Mouse (Mus musculus) mouse embryonic stem cell (cell line): ENCODE measurements around the gene Atn1.

Experiments used
- in situ Hi-C, 2 experiments: fragments of 300-500 bp; cut with MboI; formaldehyde crosslinking; loops; 1 replicate in 1 of 2; 3 replicates in 1 of 2; pipeline ENCODE4 v1.14.3; 2019 to 2020; ENCODE audit warnings: low sequenced_read_pairs in 2 of 2, low pct_unique_long_range_greater_than_20kb in 1 of 2, mixed read lengths in 1 of 2; ENCODE audit not compliant: unreplicated experiment in 1 of 2

Atn1 gene

DNA sequence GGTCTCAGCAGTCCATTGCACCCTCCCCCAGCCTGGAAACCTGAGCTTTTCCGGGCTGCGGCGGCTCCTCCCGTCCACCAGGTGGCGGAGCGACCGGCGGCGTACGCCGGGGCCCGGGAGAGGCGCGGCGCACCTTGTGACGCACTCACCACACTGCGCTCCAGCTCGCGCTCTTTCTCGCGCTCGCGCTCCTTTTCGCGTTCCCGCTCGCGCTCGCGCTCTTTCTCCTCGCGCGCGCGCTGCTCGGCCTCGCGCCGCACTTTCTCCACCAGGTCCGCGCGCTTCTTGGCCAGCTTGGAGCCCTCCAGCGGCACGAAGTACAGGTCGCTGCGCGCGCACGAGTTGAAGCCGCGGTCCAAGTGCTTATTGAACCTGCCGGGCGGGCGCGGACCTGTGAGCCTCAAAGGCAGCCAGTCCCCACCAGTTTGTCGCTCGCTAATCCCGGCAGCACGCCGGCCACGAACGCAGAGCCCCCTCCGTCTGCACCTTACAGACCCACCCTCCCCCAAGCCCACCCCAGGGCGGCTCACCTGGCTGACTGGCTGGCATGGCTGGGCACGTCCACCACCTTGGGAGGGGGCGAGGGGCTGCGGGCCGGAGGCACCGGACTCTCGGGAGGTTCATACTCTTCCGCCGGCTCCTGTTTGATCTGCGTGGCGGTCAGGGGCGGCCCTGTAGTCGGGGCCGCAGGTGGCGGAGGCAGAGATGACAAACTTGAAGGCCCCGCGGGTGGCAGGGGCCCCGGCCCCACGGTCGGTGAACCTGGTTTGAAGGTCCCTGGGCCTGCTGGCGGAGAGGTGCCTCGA, 10.6 kb downstream of the Atn1 start:
- in situ Hi-C loops, result no loop called here

DNA sequence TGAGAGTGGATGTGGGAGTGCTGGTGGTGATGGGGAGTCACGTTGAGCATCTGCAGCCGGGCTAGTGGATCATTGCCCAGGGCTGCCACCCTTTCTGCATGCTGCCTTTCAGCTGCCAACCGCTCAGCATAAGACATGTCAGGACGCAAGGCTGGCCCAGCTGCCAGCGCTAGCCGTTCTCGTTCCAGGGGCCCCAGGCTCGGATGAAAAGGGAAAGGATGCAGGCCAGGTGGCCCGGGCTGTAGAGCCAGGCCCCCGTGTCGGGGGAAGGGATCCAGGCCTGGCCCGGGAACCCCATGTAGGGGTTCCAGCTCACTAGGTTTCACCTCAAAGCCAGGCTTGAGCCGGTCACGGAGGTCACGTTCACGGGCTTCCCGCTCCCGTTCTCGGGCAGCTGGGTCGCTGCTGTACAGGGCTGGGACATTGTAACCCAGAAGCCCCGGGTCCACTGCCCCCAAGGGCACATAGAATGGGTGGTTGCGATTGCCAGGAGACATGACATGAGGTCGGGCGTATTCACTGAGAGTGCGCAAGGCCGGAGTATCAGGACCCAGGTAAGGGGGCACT, 11.5 kb downstream of the Atn1 start:
- in situ Hi-C loops, result no loop called here

DNA sequence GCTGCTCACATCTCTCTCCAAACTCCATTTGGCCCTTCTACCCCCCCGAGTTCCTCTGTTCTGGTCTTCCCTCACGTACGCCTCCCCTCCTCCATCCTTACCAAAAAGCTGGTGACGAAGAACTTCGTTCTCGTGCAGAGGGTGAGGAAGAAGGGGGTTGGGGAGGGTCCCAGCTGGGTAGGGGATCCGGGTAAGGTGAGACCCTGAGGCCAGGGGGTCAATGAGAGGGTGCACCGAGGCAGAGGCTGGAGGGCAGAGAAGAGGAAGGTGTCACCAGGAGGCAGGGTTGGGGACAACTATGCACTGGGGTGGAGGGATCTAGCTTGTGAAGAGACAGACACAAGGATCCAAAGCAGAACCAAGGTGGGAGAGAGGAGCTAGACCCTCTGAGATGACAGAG, 12.7 kb downstream of the Atn1 start:
- in situ Hi-C loops, result no loop called here

DNA sequence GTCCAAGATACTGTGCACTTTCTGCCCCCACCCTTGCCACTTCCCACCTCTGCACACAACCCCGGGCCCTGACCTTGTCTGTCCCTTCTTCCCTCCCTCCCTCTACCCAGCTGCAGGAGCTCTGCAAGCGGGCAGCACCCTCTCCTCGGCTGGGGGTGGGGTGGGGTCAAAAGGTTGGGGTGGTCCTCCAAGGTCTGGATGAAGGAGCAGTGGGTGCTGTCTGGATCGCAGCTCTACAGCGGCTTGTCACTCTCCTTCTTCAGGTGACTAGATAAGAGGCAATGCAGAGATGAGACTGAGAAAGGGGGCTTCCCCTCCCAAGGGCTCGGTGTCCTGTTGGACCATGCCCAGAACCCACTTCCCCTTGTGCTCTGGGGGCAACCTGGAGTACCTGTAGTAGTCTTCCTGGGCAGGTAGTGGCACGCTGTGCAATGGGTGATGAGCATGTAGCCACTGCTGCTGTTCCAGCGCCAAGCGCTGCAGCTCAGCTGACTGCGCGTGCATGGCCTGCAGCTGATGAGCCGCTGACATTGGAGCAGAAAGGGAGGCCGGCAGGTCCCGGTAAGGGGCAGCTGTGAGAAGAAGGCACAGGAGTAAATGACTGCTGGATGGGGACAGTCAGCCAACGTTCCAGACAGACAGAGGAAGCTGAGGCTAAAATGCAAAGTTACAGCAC, 13.3 kb downstream of the Atn1 start:
- in situ Hi-C loops, result no loop called here

DNA sequence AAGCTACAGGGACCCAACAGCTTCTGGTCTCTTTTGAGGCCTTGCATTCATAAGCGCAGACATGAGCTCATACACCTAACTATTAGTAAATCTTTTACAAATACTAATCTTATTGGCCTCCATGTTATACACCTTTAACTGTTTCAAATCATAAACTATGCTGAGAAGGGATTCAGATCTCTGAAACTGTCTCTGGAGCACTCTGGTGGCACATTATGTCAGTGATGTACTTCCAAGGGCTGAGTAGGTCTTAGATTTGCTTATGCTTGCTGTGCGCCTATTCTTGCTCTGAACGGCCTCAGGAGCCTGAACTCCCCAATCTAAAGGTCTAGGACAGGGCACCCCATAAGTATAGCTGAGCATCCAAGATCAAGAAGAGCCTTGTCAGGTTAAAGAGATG, 14.5 kb downstream of the Atn1 start:
- in situ Hi-C loops, result no loop called here

DNA sequence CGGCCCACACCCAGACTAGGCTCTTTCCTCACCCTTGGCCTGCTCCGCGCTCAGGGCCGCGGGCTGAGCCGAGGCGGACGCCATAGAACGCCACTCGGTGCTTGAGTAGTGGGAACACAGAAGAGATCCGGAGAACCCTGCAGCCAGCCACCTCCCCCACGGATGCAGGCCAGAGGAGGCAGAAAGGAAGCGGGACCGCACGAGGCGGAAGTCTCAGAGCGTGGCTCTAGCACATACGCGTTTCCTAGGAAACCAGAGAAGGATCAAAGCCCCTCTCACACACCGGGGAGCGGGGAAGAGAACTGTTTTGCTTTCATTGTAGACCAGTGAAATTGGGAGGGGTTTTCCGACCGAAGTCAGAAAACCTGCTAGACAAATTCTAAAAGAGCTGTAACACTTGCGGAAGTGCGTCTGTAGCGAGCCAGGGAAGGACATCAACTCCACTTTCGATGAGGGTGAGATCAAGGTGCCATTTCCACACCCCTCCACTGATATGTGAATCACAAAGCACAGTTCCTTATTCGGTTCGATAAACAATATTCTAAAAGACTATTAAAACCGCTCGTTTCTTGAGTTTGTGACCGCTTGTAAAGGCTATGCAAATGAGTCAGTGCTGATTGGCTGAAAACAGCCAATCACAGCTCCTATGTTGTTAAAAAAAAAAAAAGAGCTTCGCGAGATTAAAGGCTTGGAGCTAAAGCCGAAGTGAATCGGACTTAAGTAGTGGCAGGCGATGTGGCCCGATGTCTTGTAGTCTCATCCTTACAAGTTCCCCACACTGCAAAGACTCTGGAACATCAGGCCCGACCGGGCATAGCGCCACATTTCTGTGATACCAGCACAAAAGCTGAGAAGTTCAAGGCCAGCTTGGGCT, 15.2 kb downstream of the Atn1 start, which contains the start of gene Grcc10:
TSS of gene Grcc10 (minus strand) at position 487 of the 874 bp plus-strand sequence.
- in situ Hi-C loops, result no loop called here

DNA sequence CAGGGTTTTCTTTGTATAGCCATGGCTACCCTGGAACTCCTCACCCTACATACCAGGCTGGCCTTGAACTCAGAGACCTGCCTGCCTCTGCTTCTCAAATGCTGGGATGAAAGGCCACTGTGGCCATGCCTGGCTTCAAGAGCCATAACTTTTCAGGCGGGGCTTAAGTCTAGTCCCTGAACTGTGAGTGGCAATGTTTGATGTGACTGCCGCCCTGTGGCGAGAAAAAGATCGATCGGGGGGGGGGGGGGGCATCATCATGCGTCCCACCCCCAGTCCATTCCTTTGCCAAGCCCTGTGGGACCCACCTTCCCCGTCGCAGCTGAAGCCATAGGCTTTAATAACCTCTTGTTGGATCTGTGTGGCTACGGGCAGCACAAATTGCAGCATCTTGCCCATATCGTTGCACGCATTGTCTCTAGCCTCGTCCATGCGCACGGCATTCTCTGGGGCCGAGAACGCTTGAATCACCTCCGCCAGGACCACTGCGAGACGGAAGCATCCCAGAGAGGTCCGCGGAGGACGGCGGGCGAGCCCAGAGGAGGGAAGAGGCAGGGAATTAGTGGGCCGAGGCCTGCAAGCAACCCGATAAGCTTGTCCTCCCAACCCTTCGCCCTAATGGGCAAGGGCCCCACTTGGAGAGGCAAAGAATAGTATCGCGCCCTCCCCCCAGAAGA, 16.0 kb downstream of the Atn1 start:
- in situ Hi-C loops, result no loop called here

DNA sequence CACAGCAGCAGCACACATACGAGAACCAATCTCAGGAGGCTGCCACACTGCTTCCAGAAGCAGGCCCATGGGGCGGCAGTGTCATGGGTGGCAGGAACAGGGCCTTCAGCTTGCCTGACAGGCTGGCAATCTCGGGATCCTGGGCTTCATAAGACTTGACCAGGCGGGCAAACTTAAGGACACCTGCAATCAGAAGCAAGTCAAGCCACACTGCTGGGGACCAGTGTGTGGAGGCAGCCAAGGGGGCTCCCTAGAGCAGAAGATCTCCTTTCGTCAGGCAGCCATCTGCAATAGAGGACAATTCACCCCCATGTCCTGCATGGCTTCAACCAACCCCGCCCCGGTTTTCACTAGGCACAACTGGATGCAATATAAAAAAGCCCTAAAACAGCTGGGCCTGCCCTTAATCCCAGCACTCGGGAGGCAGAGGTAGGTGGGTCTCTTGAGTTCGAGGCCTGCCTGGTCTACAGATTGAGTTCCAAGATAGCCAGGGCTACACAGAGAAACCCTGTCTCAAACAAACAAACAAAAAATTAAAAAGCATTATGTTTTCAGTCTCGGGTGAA, 17.0 kb downstream of the Atn1 start:
- in situ Hi-C loops, result no loop called here

DNA sequence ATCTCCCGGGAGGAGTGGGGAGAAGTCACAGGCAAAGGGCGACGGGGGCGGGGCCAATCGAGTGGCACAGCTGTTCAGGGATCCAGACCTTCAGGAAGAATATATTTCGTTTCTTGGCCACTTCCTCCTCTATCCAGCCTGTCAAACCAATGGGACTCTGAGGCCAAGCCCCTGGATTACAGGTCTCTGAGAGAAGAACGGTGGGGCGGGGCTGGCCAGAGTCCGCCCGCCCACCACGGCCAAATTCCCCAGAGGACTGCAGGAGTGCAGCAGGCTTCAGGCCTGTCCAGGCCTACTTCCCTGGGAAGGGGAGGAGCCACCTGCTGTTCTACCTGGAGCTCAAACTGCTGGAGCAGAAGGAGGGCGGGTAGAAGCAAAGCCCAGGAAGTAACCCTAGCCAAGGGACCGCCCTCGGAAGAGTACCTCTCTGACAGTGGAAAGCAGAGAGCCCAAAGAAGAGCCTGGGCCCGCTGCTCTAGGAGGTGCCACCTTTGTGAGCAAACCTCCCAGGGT, 17.8 kb downstream of the Atn1 start, which contains the start of gene Ptpn6:
TSS of gene Ptpn6 (minus strand) at position 204 of the 513 bp plus-strand sequence.
- in situ Hi-C loops, result no loop called here

DNA sequence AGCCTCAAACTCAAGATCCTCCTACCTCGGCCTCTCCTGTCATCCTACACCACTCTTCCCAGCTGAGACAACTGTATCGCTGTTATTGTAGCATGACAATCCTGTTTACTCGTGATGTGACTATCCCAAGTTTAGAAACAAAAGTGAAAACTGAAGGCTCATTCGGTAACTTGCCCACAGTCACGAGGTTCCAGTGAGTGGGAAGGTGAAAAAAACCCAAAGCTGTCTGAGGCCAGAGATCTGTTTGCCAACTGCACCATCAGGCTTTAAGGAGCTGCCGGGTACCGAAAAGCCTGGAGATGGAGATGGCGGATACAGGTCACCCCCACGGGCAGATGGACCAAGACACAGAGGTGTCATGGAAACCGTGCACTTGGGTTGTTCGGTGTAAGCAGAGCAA, 19.3 kb downstream of the Atn1 start:
- in situ Hi-C loops, result no loop called here

DNA sequence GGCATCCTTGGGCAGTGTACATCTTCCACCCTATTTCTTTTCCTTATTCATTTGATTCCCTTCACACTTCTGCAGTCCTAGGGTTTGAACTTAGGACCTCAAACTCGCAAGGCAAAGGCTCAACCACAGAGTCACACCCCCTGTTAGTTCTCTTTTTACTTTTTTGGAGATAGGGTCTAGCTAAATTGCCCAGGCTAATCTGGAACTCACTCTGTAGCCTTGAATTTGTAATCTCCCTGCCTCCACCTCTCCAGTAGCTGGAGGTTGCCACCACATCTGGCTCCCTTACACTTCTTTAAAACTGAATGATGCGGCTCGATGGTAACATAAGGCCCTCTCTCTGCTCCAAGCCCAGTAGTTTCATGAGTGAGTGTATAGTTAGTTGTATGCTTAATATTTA, 21.9 kb downstream of the Atn1 start:
- in situ Hi-C loops, result no loop called here

DNA sequence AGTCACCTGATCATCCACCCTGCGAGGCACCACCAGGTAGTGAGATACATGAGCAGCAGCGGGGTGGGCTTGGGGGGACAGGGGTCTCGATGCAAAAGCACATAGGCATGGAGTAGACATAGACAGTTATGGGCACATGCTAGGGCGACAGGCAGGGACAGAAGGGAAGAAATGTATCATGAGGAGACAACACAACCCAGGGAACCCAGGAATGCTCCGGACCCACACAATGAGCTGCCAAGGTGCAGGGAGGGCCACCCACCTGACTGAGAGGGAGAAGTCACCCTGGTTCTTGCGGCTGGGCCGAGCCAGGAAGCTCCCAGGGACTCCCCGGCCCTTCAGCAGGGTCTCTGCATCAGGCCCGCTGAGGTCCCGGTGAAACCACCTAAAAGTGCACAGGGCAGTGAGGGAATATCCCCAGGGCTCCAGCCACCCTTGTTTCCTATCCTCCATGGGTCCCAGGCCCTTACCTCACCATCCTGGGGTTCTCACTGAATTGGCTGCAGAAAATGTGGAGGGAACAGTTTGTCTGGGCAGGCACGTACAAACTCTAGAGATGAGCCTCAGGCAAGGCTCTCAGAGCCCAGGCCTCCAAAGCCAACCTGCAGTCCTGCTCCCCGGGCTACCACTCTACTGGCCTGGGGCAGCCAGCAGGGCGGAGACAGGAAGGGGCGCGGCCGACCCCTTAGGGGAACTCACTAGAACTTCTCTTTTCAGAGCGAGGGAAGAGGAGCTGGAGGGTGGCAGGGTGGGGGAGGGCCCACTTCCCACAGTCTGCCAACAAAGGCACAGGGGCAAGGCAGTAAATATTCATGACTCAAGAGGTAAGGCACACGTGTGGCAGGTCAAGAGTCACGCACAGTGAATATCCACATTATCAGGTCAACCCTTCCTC, 23.6 kb downstream of the Atn1 start:
- in situ Hi-C loops, result no loop called here

DNA sequence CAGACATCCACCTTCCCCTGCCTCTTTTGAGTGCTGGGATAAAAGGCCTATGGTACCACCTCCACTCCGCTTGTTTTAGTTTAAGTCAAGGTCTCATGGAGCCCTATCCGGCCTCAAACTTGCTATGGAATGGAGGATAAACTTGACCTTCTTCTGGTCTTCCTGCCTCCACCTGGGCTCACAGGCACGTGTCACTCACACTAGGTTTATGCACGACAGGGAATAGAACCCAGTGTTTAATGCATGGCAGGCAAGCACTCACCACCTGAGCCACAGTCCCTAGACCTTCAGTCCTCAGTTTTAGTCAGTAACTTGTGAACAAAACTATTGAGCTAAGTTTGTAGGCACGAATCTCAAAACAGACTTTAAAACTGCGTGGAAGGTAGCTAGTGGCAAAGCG, 25.3 kb downstream of the Atn1 start:
- in situ Hi-C loops, result no loop called here

DNA sequence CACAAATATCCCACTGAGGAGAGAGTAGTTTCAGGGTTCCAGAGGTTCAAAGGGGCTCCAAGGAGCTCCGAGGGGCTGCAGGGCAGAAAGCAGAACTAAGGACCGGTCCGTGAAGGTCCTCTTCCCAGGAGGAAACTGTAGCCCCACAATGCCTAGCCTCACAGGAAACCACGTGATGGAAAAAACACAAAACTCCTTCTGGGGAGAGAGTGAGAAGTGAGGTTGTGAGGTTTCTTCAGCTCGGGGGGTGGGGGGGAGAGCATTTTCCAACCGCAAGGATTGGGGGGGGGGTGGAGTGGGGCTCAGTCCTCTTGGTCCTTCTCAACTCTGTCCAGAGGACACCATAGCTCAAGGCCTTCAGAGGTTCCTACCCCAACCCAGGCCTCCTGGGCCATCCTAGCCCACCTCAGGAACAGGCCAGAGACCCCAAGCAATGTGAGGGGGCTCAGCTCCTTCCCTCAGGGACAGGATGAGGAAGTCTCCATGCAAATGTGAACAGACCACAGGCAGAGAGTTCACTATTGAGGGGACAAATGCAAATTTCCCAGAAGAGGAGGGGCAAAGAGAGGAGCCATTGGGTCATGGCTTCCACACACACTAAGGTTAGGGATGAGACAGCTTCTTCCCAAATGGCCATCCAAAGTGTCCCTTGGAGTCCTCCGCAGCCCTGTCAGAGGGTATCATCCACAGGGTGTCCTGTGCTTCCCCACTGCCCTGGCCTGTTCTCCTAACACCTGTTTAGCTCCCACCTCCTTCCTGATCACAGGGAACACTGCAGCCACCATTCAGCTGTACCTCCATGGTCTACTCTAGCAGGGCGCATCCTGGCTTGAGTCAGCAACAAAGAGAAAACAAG, 26.2 kb downstream of the Atn1 start:
- in situ Hi-C loops, result no loop called here

DNA sequence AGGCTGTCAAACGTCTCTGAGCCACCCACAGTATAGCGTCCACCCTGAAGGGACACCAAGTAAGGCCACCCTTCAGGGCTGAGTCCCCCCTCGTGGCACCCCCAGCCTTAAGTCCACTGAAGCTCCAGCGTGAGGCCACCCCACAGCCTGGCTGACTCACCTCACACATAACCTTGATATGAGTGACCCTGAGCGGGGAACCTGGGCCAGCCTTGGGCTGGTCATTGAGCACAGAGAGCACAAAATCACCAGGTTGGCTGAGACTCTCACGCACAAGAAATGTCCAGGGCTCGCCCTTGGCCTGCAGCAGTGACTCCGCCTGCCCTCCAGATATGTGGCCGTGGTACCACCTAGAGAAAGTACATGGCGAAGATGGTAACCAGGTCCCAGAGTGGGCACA, 27.7 kb downstream of the Atn1 start:
- in situ Hi-C loops, result no loop called here

DNA sequence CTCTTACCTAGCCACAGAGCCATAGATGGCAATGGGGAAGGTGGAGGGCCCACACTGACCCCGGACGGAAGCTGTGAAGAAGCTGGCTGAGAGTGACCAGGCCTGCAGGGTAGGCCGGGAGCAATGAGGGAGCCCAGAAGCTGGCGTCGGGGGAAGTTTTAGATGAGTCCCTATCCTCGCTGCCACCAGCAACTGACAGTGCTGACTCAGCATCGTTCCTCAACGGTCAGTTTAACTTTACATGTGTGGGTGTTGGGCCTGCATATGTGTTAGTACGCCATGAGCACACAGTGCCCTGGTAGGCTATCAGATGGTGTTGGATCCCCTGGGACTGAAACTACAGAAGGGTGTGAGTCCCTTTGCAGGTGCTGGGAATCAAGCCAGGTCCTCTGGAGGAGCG, 31.9 kb downstream of the Atn1 start:
- in situ Hi-C loops, result no loop called here
